Mouse (Mus musculus): ENCODE data around the gene Pcdh9. TPM values are rescaled to one million over a fixed set of nuclear protein-coding genes. Genes with fewer than 3 reads are reported as not detected.

The Pcdh9 gene
- polyA plus RNA-seq, 1 experiment: not detected

DNA sequence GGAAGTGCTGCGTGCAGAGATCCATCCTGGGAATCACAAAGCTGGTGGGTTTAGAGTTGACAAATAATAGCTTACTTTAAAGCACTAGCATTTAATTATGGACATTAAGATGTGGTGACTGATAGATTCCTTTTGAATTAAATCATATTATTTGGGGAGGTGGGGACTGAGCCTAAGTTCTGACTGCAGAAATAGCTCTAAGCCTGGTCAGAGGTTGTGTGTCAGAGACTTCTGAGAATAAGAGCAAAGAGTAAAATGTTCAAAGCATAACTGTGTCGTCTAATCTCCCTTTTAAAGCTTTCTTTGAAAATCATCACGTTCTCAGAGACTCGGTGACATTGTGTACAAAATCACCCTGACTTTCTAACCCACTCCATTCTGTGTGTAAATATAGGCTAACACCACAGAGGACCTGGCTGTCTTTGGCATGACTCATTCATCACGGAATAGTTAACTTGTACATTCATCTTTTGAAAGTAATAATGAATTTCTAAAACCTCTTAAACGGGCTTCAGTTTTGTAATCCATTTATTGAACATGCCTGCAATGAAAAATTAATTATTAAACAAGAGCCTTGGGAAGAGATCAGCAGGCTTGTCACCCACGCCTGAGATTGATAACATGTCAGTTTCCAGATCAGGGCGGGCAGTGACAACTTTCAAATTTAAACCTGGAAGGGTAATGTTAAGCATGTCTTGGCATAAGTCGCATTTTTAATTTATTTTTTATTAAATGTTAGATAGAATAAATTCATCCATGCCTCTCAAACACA lies 236.3 kb downstream of the Pcdh9 start:
- no peak overlapping the region for H3K27ac ChIP-seq (ENCODE audit: insufficient read depth, low read depth, low read length)
- 47% methylated on average over 9 of the region's 9 CpGs for WGBS
- TF ChIP-seq CTCF (IDR thresholded peaks at IDR 0.05; ENCODE audit: insufficient read depth, low read depth, low read length) (no peak), POLR2A (IDR thresholded peaks at IDR 0.05; ENCODE audit: insufficient read depth, low read depth, low read length) (no peak)
- H3K4me1 ChIP-seq (ENCODE audit: control insufficient read depth, insufficient read depth, low read length): peaks cover 7% of the 10 kb centered on the region
- no peak overlapping the region for H3K4me3 ChIP-seq (ENCODE audit: insufficient read depth, low read depth, low read length)

DNA sequence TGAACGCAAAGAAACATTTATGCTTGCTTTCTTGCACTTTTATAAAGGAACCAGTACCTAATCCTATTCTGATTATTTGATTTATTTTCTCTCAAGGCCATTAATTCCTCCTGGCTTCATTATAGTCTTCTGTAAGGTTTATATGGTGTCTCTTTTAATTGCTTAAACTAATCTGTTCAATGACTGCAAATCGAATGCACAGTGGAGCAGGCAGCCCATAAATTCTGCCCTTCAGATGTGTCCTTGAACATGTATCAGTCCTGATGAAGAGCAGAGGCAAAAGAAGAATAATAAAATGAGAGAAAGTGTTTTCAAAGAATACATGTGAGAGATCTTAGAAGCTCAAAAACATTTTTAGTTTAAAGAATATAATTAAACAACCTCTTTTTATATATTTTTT lies 263.2 kb downstream of the Pcdh9 start:
- TF ChIP-seq CTCF (IDR thresholded peaks at IDR 0.05; ENCODE audit: insufficient read depth, low read depth, low read length) (no peak), POLR2A (IDR thresholded peaks at IDR 0.05; ENCODE audit: insufficient read depth, low read depth, low read length) (no peak)
- Histone ChIP-seq H3K4me1 (ENCODE audit: control insufficient read depth, insufficient read depth, low read length) (no peaks in the 10 kb centered on the region), H3K27ac (ENCODE audit: insufficient read depth, low read depth, low read length) (no peak overlapping the region), H3K4me3 (ENCODE audit: insufficient read depth, low read depth, low read length) (no peak overlapping the region)
- 60% methylated on average over 2 of the region's 2 CpGs for whole genome bisulfite sequencing

GRCm38 (mm10) chr14:93624144-93624543 lies 266.3 kb downstream of the Pcdh9 start:
- no peaks in the 10 kb centered on the region for H3K4me1 ChIP-seq (ENCODE audit: control insufficient read depth, insufficient read depth, low read length)
- H3K4me3 ChIP-seq (ENCODE audit: insufficient read depth, low read depth, low read length): no peak overlapping the region
- H3K27ac ChIP-seq (ENCODE audit: insufficient read depth, low read depth, low read length): no peak overlapping the region
- WGBS: 93% methylated on average over 1 of the region's 1 CpGs
- no peak for TF ChIP-seq POLR2A (IDR thresholded peaks at IDR 0.05; ENCODE audit: insufficient read depth, low read depth, low read length)
- no peak for TF ChIP-seq CTCF (IDR thresholded peaks at IDR 0.05; ENCODE audit: insufficient read depth, low read depth, low read length)

GRCm38 (mm10) chr14:93621211-93621610 lies 269.3 kb downstream of the Pcdh9 start:
- TF ChIP-seq POLR2A (IDR thresholded peaks at IDR 0.05; ENCODE audit: insufficient read depth, low read depth, low read length) (no peak), CTCF (IDR thresholded peaks at IDR 0.05; ENCODE audit: insufficient read depth, low read depth, low read length) (no peak)
- 70% methylated on average over 9 of the region's 9 CpGs for WGBS
- Histone ChIP-seq H3K4me3 (ENCODE audit: insufficient read depth, low read depth, low read length) (no peak overlapping the region), H3K27ac (ENCODE audit: insufficient read depth, low read depth, low read length) (no peak overlapping the region), H3K4me1 (ENCODE audit: control insufficient read depth, insufficient read depth, low read length) (no peaks in the 10 kb centered on the region)

DNA sequence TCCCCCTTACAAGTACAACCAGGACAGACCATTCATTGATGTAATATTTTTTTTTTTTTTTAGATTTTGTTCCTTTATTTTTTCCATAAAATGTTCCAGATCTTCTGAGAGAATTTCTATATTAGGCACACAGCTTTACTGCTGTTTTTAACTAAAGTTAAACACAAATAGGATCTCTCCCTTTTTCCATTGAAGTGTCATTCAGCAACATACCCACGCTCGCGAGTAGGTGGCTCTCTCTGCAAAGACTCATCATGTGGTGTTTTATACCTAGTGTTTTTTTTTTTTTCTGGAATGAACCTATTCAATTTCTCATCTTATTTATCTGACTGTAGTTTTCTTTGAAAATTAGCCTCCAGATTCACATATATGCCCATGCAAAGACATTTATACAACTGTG lies 282.9 kb downstream of the Pcdh9 start:
- no peak overlapping the region for H3K4me3 ChIP-seq (ENCODE audit: insufficient read depth, low read depth, low read length)
- WGBS: 44% methylated on average over 3 of the region's 3 CpGs
- TF ChIP-seq CTCF (IDR thresholded peaks at IDR 0.05; ENCODE audit: insufficient read depth, low read depth, low read length) (no peak), POLR2A (IDR thresholded peaks at IDR 0.05; ENCODE audit: insufficient read depth, low read depth, low read length) (no peak)
- H3K27ac ChIP-seq (ENCODE audit: insufficient read depth, low read depth, low read length): no peak overlapping the region
- no peaks in the 10 kb centered on the region for H3K4me1 ChIP-seq (ENCODE audit: control insufficient read depth, insufficient read depth, low read length)

DNA sequence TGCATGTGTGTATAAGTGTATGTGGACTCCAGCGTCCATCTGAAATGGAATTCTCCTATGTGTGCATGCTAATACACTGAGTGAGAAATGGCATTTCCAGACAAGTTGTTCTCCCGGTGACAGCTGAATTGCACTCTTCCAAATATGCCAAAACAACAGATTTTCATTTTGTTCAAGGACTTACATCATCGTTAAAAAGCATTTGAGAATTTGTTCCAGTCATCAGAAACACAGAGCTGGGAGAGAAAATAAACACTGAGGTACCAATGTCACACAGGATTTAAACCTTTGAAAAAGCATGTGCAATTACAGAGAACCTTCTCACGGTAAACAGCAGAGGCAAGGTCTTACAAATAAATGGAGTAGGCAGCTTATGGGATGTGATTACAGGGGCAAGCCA lies 290.5 kb downstream of the Pcdh9 start:
- Histone ChIP-seq H3K4me1 (ENCODE audit: control insufficient read depth, insufficient read depth, low read length) (no peaks in the 10 kb centered on the region), H3K27ac (ENCODE audit: insufficient read depth, low read depth, low read length) (no peak overlapping the region), H3K4me3 (ENCODE audit: insufficient read depth, low read depth, low read length) (no peak overlapping the region)
- WGBS: 47% methylated on average over 4 of the region's 4 CpGs
- TF ChIP-seq POLR2A (IDR thresholded peaks at IDR 0.05; ENCODE audit: insufficient read depth, low read depth, low read length): no peak
- no peak for TF ChIP-seq CTCF (IDR thresholded peaks at IDR 0.05; ENCODE audit: insufficient read depth, low read depth, low read length)

DNA sequence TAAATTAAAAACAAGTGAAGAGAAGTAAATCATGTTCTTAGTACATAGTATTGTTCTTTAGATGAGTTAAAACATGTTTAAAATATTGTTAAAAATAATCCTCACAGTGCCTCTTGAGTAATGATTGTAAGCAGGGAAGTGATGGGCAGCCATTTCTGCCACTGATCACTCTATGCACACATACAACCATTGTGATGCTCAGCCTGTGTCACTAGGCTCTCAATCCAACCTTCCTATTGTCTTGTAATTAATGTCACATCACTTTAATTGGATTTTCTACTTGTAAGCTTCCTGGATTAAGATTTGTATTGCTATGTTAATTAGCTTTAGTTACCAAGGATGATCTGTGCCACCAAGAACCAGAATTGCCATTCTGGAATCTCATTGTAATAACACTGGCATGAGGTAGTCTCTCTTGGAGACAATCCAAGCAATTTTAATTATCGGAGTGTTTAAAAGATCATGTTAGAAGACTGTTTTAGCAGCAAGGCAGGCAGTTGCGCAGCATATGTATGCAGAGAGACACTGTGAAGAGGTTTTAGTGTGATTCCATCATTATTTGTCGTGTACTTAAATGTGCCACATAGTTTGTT lies 305.0 kb downstream of the Pcdh9 start:
- 46% methylated on average over 3 of the region's 3 CpGs for WGBS
- no peak for TF ChIP-seq CTCF (IDR thresholded peaks at IDR 0.05; ENCODE audit: insufficient read depth, low read depth, low read length)
- no peak for TF ChIP-seq POLR2A (IDR thresholded peaks at IDR 0.05; ENCODE audit: insufficient read depth, low read depth, low read length)
- Histone ChIP-seq H3K4me1 (ENCODE audit: control insufficient read depth, insufficient read depth, low read length) (no peaks in the 10 kb centered on the region), H3K27ac (ENCODE audit: insufficient read depth, low read depth, low read length) (no peak overlapping the region), H3K4me3 (ENCODE audit: insufficient read depth, low read depth, low read length) (no peak overlapping the region)

DNA sequence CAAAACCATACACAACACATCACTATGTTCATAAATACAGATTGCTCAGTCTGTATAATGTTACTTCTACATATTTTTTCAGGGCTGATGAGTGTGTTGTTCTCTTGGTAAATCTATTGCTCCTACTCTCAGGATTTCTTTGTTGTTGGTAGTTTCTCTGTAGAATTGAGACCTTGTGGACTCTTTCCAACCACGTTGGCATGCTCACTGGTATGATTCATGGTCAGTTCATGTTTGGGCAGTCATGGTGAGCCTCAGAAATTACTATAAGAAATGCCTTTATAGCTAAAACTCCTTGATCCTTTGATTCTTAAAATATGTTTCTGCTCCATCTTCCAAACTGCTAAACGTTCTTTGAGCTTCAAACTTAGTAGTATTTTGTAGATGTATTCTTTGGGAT lies 326.1 kb downstream of the Pcdh9 start:
- no peak overlapping the region for H3K4me3 ChIP-seq (ENCODE audit: insufficient read depth, low read depth, low read length)
- no peak for TF ChIP-seq POLR2A (IDR thresholded peaks at IDR 0.05; ENCODE audit: insufficient read depth, low read depth, low read length)
- no peak for TF ChIP-seq CTCF (IDR thresholded peaks at IDR 0.05; ENCODE audit: insufficient read depth, low read depth, low read length)
- H3K27ac ChIP-seq (ENCODE audit: insufficient read depth, low read depth, low read length): no peak overlapping the region
- 78% methylated on average over 2 of the region's 2 CpGs for WGBS
- no peaks in the 10 kb centered on the region for H3K4me1 ChIP-seq (ENCODE audit: control insufficient read depth, insufficient read depth, low read length)

DNA sequence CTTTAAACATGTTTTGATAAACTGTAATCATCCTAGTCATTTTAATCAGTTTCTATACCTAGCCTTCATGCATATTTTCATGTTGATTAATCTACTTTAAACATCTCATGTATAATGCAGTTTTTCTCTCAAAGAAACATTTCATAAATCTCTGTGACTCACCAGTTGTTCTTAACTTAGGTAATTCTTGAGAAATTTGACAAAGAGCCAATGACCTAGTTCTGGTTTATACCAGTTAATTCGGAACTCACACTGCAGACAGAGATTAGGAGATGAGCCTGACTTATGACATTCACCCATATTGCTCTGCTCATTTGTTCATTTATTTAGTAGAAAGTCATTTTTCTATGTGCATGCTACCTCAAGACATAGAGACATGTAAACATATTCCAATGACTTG lies 328.9 kb downstream of the Pcdh9 start:
- WGBS: 84% methylated on average over 1 of the region's 1 CpGs
- TF ChIP-seq CTCF (IDR thresholded peaks at IDR 0.05; ENCODE audit: insufficient read depth, low read depth, low read length) (no peak), POLR2A (IDR thresholded peaks at IDR 0.05; ENCODE audit: insufficient read depth, low read depth, low read length) (no peak)

More for the DNA sequence above, 328.9 kb downstream of the Pcdh9 start:
- H3K27ac ChIP-seq (ENCODE audit: insufficient read depth, low read depth, low read length): no peak overlapping the region
- H3K4me1 ChIP-seq (ENCODE audit: control insufficient read depth, insufficient read depth, low read length): no peaks in the 10 kb centered on the region
- H3K4me3 ChIP-seq (ENCODE audit: insufficient read depth, low read depth, low read length): no peak overlapping the region
